Mouse (Mus musculus): ENCODE data around the gene Pabpn1l. TPM values are rescaled to one million over a fixed set of nuclear protein-coding genes. Genes with fewer than 3 reads are reported as not detected.
A peak's percentile ranks its signal among the peaks of the same experiment; 100 is the strongest.
"Not testable (repeated sequence)": the region's sequence is repeated elsewhere in the genome, so short reads cannot be mapped to it uniquely, and the experiment has no call there.

Pabpn1l gene
- polyA plus RNA-seq, 1 experiment: not detected

GRCm38 (mm10) chr8:122639521-122640248 lies 17.1 kb upstream of the Pabpn1l start:
- TF ChIP-seq TAL1 (IDR thresholded peaks at IDR 0.05; ENCODE audit: low read length): no peak
- no peak for TF ChIP-seq GATA1 (IDR thresholded peaks at IDR 0.05; ENCODE audit: low read length)
- no peaks in the 10 kb centered on the region for H3K27me3 ChIP-seq (ENCODE audit: control insufficient read depth)
- no peak overlapping the region for H3K4me3 ChIP-seq (replicated peaks)
- H3K9me3 ChIP-seq (ENCODE audit: control insufficient read depth, low read length): no peaks in the 10 kb centered on the region
- peaks cover 94% of the 10 kb centered on the region for H3K36me3 ChIP-seq (ENCODE audit: control insufficient read depth)
- H3K4me1 ChIP-seq (ENCODE audit: control insufficient read depth): peaks cover 43% of the 10 kb centered on the region

- TF ChIP-seq TAL1 (IDR thresholded peaks at IDR 0.05; ENCODE audit: low read length): no peak
- no peak for TF ChIP-seq GATA1 (IDR thresholded peaks at IDR 0.05; ENCODE audit: low read length)
- H3K36me3 ChIP-seq (ENCODE audit: control insufficient read depth): peaks cover 94% of the 10 kb centered on the region
Measured at GRCm38 (mm10) chr8:122638601-122639000, 16.1 kb upstream of the Pabpn1l start.

GRCm38 (mm10) chr8:122637230-122637629 lies 14.7 kb upstream of the Pabpn1l start:
- TF ChIP-seq GATA1 (IDR thresholded peaks at IDR 0.05; ENCODE audit: low read length) (no peak), TAL1 (IDR thresholded peaks at IDR 0.05; ENCODE audit: low read length) (no peak)
- peaks cover 47% of the 10 kb centered on the region for H3K4me1 ChIP-seq (ENCODE audit: control insufficient read depth)
- no peaks in the 10 kb centered on the region for H3K9me3 ChIP-seq (ENCODE audit: control insufficient read depth, low read length)
- peaks cover 93% of the 10 kb centered on the region for H3K36me3 ChIP-seq (ENCODE audit: control insufficient read depth)
- H3K4me3 ChIP-seq (replicated peaks): no peak overlapping the region
- H3K27me3 ChIP-seq (ENCODE audit: control insufficient read depth): no peaks in the 10 kb centered on the region

More at GRCm38 (mm10) chr8:122638601-122639000, 16.1 kb upstream of the Pabpn1l start:
- Histone ChIP-seq H3K27me3 (ENCODE audit: control insufficient read depth) (no peaks in the 10 kb centered on the region), H3K4me3 (replicated peaks) (no peak overlapping the region), H3K4me1 (ENCODE audit: control insufficient read depth) (peaks cover 47% of the 10 kb centered on the region), H3K9me3 (ENCODE audit: control insufficient read depth, low read length) (no peaks in the 10 kb centered on the region)

GRCm38 (mm10) chr8:122636803-122637175 lies 14.2 kb upstream of the Pabpn1l start:
- Histone ChIP-seq H3K36me3 (ENCODE audit: control insufficient read depth) (peaks cover 90% of the 10 kb centered on the region), H3K27me3 (ENCODE audit: control insufficient read depth) (no peaks in the 10 kb centered on the region), H3K4me3 (replicated peaks) (peak overlapping the region; percentile 28), H3K9me3 (ENCODE audit: control insufficient read depth, low read length) (no peaks in the 10 kb centered on the region), H3K4me1 (ENCODE audit: control insufficient read depth) (peaks cover 47% of the 10 kb centered on the region)
- no peak for TF ChIP-seq TAL1 (IDR thresholded peaks at IDR 0.05; ENCODE audit: low read length)

- no peaks in the 10 kb centered on the region for H3K27me3 ChIP-seq (ENCODE audit: control insufficient read depth)
- peak; percentile 64; the same call in 2 of the 3 replicates for TF ChIP-seq TAL1 (IDR thresholded peaks at IDR 0.05; ENCODE audit: low read length)
- peak; percentile 58 for TF ChIP-seq GATA1 (IDR thresholded peaks at IDR 0.05; ENCODE audit: low read length)
- H3K9me3 ChIP-seq (ENCODE audit: control insufficient read depth, low read length): no peaks in the 10 kb centered on the region
- peak overlapping the region; percentile 28 for H3K4me3 ChIP-seq (replicated peaks)
- H3K4me1 ChIP-seq (ENCODE audit: control insufficient read depth): peaks cover 47% of the 10 kb centered on the region
- H3K36me3 ChIP-seq (ENCODE audit: control insufficient read depth): peaks cover 86% of the 10 kb centered on the region
Measured at GRCm38 (mm10) chr8:122635878-122636802, 13.6 kb upstream of the Pabpn1l start.

GRCm38 (mm10) chr8:122633205-122633604 lies 10.7 kb upstream of the Pabpn1l start:
- TF ChIP-seq TAL1 (IDR thresholded peaks at IDR 0.05; ENCODE audit: low read length) (no peak), GATA1 (IDR thresholded peaks at IDR 0.05; ENCODE audit: low read length) (no peak)
- no peak overlapping the region for H3K4me3 ChIP-seq (replicated peaks)
- peaks cover 40% of the 10 kb centered on the region for H3K4me1 ChIP-seq (ENCODE audit: control insufficient read depth)
- H3K9me3 ChIP-seq (ENCODE audit: control insufficient read depth, low read length): no peaks in the 10 kb centered on the region
- H3K27me3 ChIP-seq (ENCODE audit: control insufficient read depth): peaks cover 9% of the 10 kb centered on the region; the same call in 1 of the 2 replicates
- H3K36me3 ChIP-seq (ENCODE audit: control insufficient read depth): peaks cover 80% of the 10 kb centered on the region

GRCm38 (mm10) chr8:122632134-122632533 lies 9.6 kb upstream of the Pabpn1l start:
- H3K9me3 ChIP-seq (ENCODE audit: control insufficient read depth, low read length); H3K4me3 ChIP-seq (replicated peaks); H3K27me3 ChIP-seq (ENCODE audit: control insufficient read depth): not testable (repeated sequence)
- peaks cover 43% of the 10 kb centered on the region for H3K4me1 ChIP-seq (ENCODE audit: control insufficient read depth)
- peaks cover 71% of the 10 kb centered on the region for H3K36me3 ChIP-seq (ENCODE audit: control insufficient read depth)

GRCm38 (mm10) chr8:122630696-122631095 lies 8.2 kb upstream of the Pabpn1l start:
- H3K4me3 ChIP-seq (replicated peaks): no peak overlapping the region
- H3K27me3 ChIP-seq (ENCODE audit: control insufficient read depth): peaks cover 9% of the 10 kb centered on the region; the same call in 1 of the 2 replicates
- H3K36me3 ChIP-seq (ENCODE audit: control insufficient read depth): peaks cover 60% of the 10 kb centered on the region
- TF ChIP-seq TAL1 (IDR thresholded peaks at IDR 0.05; ENCODE audit: low read length) (no peak), GATA1 (IDR thresholded peaks at IDR 0.05; ENCODE audit: low read length) (no peak)
- H3K9me3 ChIP-seq (ENCODE audit: control insufficient read depth, low read length): no peaks in the 10 kb centered on the region
- H3K4me1 ChIP-seq (ENCODE audit: control insufficient read depth): peaks cover 30% of the 10 kb centered on the region

DNA sequence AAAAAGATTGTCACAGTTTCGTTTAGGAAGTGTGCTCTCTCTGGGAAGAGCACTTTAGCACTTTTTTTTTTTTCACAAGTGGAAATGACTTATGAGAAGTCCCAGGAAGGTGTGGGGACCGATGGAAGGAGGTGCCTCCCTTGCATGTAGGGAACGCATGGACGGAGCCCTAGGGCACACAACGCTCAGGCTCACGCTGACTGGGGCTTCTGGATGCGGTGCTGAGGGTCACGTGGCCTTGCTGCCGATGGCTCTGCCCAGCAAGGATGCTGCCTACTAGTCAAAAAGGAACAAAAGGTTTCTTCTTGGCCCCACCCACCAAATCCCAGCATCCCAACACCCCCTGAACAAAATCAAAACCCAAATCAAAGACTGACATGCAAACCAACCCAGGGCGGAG lies 6.8 kb upstream of the Pabpn1l start:
- no peak for TF ChIP-seq TAL1 (IDR thresholded peaks at IDR 0.05; ENCODE audit: low read length)
- TF ChIP-seq GATA1 (IDR thresholded peaks at IDR 0.05; ENCODE audit: low read length): no peak

More for the DNA sequence above, 6.8 kb upstream of the Pabpn1l start:
- Histone ChIP-seq H3K9me3 (ENCODE audit: control insufficient read depth, low read length) (no peaks in the 10 kb centered on the region), H3K4me3 (replicated peaks) (no peak overlapping the region), H3K36me3 (ENCODE audit: control insufficient read depth) (peaks cover 47% of the 10 kb centered on the region), H3K27me3 (ENCODE audit: control insufficient read depth) (peaks cover 11% of the 10 kb centered on the region; the same call in 1 of the 2 replicates), H3K4me1 (ENCODE audit: control insufficient read depth) (peaks cover 20% of the 10 kb centered on the region)

Data from erythroblast, embryonic 14.5 days (primary cell).